Mouse (Mus musculus): ENCODE measurements around the gene Ercc1. TPM values are rescaled to one million over a fixed set of nuclear protein-coding genes. Genes with fewer than 3 reads are reported as not detected.

Gene Ercc1
- polyA plus RNA-seq, 1 experiment from 2014 or later = 114 TPM

DNA sequence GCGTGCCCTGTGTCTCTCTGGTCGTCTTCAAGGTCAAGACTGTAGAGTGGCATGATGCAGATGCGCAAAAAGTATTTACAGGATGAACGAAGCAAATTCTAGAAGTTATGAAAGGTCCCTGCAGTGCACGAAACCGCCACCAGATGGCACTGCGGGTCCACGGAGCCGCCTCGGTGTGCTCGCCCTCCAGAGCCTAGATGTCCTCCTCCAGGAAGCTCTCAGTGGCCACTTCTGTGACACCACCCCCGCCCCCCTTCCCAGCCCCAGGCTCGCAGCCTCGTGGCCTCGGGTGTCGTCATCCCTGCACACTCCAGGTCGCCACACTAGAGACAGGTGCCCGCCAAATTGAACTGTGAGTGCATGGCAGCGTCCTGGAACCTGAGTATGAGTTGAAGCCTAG lies 60.8 kb downstream of the Ercc1 start:
- peak; percentile 74 for ATAC-seq (ENCODE audit: low FRiP score, low read depth)
- 3% methylated on average over 19 of the region's 19 CpGs for WGBS

More for the DNA sequence above, 60.8 kb downstream of the Ercc1 start:
- Histone ChIP-seq H3K4me1 (peaks cover 15% of the 10 kb centered on the region), H3K27me3 (peaks cover 70% of the 10 kb centered on the region), H3K4me2 (replicated peaks) (peak overlapping the region; percentile 32; the same call in 1 of the 2 replicates), H3K4me3 (0 out of 2 replicates have a peak overlapping the region, but pooled peaks have one; percentile 1), H3K9me3 (peaks cover 7% of the 10 kb centered on the region; the same call in 1 of the 2 replicates), H3K9ac (replicated peaks) (no peak overlapping the region), H3K27ac (replicated peaks) (no peak overlapping the region), H3K36me3 (no peaks in the 10 kb centered on the region)

MicroRNAs within 50 kb of the gene (microRNA counts, 519-probe panel; counts per million panel counts)
- microRNA mmu-miR-343 = not detected

Small RNAs within 50 kb of the gene (microRNA-seq; reads per million reads assigned to microRNA genes)
- not detected for gene Mir343

Other genes with a start within 250 kb of the Ercc1 start
- 1.1 and 1.3 TPM in 2 replicates for gene Gm4969, start 226.4 kb upstream of the Ercc1 start, polyA plus RNA-seq (2016; fragmentation: Nextera tagmentation; extraction: Ambion mirVana)
- 20.6 and 21.9 TPM in 2 replicates for gene Fbxo46, start 224.9 kb upstream of the Ercc1 start, polyA plus RNA-seq (2016; fragmentation: Nextera tagmentation; extraction: Ambion mirVana)
- 21.0 and 22.0 TPM in 2 replicates for gene Qpctl, start 195.5 kb upstream of the Ercc1 start, polyA plus RNA-seq (2016; fragmentation: Nextera tagmentation; extraction: Ambion mirVana)
- gene Snrpd2, start 195.1 kb upstream of the Ercc1 start, polyA plus RNA-seq (2016; fragmentation: Nextera tagmentation; extraction: Ambion mirVana) = 136 and 139 TPM in 2 replicates
- gene Gipr, start 178.7 kb upstream of the Ercc1 start, polyA plus RNA-seq (2016; fragmentation: Nextera tagmentation; extraction: Ambion mirVana) = 2.1 and 3.4 TPM in 2 replicates
- gene Eml2, start 168.4 kb upstream of the Ercc1 start, polyA plus RNA-seq (2016; fragmentation: Nextera tagmentation; extraction: Ambion mirVana) = 5.4 and 6.0 TPM in 2 replicates
- 1.6 and 2.0 TPM in 2 replicates for gene Gpr4, start 132.2 kb upstream of the Ercc1 start, polyA plus RNA-seq (2016; fragmentation: Nextera tagmentation; extraction: Ambion mirVana)
- 41.8 and 43.7 TPM in 2 replicates for gene Opa3, start 116.4 kb upstream of the Ercc1 start, polyA plus RNA-seq (2016; fragmentation: Nextera tagmentation; extraction: Ambion mirVana)
- 44.9 and 47.1 TPM in 2 replicates for gene Vasp, start 73.0 kb upstream of the Ercc1 start, polyA plus RNA-seq (2016; fragmentation: Nextera tagmentation; extraction: Ambion mirVana)
- gene Ppm1n, start 64.7 kb upstream of the Ercc1 start, polyA plus RNA-seq (2016; fragmentation: Nextera tagmentation; extraction: Ambion mirVana) = 0.20 and 0.32 TPM in 2 replicates
- gene Rtn2, start 62.2 kb upstream of the Ercc1 start, polyA plus RNA-seq (2016; fragmentation: Nextera tagmentation; extraction: Ambion mirVana) = 74.6 and 79.7 TPM in 2 replicates
- 0.20 TPM in 1 of 2 replicates, not detected in the other for gene Fosb, start 34.7 kb upstream of the Ercc1 start, polyA plus RNA-seq (2016; fragmentation: Nextera tagmentation; extraction: Ambion mirVana)
- 19.1 and 20.6 TPM in 2 replicates for gene Cd3eap, start 14.7 kb downstream of the Ercc1 start, polyA plus RNA-seq (2016; fragmentation: Nextera tagmentation; extraction: Ambion mirVana)
- 3.6 and 4.1 TPM in 2 replicates for gene Ppp1r13l, start 15.0 kb downstream of the Ercc1 start, polyA plus RNA-seq (2016; fragmentation: Nextera tagmentation; extraction: Ambion mirVana)
- gene Ercc2, start 37.2 kb downstream of the Ercc1 start, polyA plus RNA-seq (2016; fragmentation: Nextera tagmentation; extraction: Ambion mirVana) = 27.5 and 30.3 TPM in 2 replicates
- 1.1 and 2.7 TPM in 2 replicates for gene Klc3, start 59.3 kb downstream of the Ercc1 start, polyA plus RNA-seq (2016; fragmentation: Nextera tagmentation; extraction: Ambion mirVana)
- 0.12 TPM in 1 of 2 replicates, not detected in the other for gene Ckm, start 60.0 kb downstream of the Ercc1 start, polyA plus RNA-seq (2016; fragmentation: Nextera tagmentation; extraction: Ambion mirVana)
- gene Mark4, start 114.0 kb downstream of the Ercc1 start, polyA plus RNA-seq (2016; fragmentation: Nextera tagmentation; extraction: Ambion mirVana) = 16.4 and 20.9 TPM in 2 replicates
- 0.42 and 0.61 TPM in 2 replicates for gene Exoc3l2, start 118.6 kb downstream of the Ercc1 start, polyA plus RNA-seq (2016; fragmentation: Nextera tagmentation; extraction: Ambion mirVana)
- 4.3 and 5.0 TPM in 2 replicates for gene Bloc1s3, start 163.6 kb downstream of the Ercc1 start, polyA plus RNA-seq (2016; fragmentation: Nextera tagmentation; extraction: Ambion mirVana)
- 41.5 and 41.7 TPM in 2 replicates for gene Trappc6a, start 163.6 kb downstream of the Ercc1 start, polyA plus RNA-seq (2016; fragmentation: Nextera tagmentation; extraction: Ambion mirVana)
- gene Nkpd1, start 173.1 kb downstream of the Ercc1 start, polyA plus RNA-seq (2016; fragmentation: Nextera tagmentation; extraction: Ambion mirVana) = 0.06 TPM in 1 of 2 replicates, not detected in the other
- 37.2 and 38.8 TPM in 2 replicates for gene Ppp1r37, start 218.3 kb downstream of the Ercc1 start, polyA plus RNA-seq (2016; fragmentation: Nextera tagmentation; extraction: Ambion mirVana)
- gene Zfp296, start 232.5 kb downstream of the Ercc1 start, polyA plus RNA-seq (2016; fragmentation: Nextera tagmentation; extraction: Ambion mirVana) = 0.14 and 0.27 TPM in 2 replicates
- gene Gemin7, start 232.8 kb downstream of the Ercc1 start, polyA plus RNA-seq (2016; fragmentation: Nextera tagmentation; extraction: Ambion mirVana) = 129 and 132 TPM in 2 replicates

Data from midbrain, embryonic 12.5 days (tissue).